Mouse (Mus musculus) cerebellum, adult (tissue): ENCODE data around the gene Gm27179.
"Not testable (repeated sequence)": the region's sequence is repeated elsewhere in the genome, so short reads cannot be mapped to it uniquely, and the experiment has no call there.

Source experiments
- ATAC-seq: cut with Nextera tagmentation; 2 replicates; pipeline ENCODE4 v1.9.2; 2017; ENCODE audit warnings: mild to moderate bottlenecking, moderate library complexity, mixed read lengths; ENCODE audit not compliant: insufficient number of reproducible peaks, low FRiP score, low TSS enrichment

Gene Gm27179

GRCm38 (mm10) chr14:69473941-69474646 lies 38.3 kb downstream of the Gm27179 start:
- not testable (repeated sequence) for ATAC-seq

- not testable (repeated sequence) for ATAC-seq
Measured at GRCm38 (mm10) chr14:69473322-69473721, 39.0 kb downstream of the Gm27179 start.

DNA sequence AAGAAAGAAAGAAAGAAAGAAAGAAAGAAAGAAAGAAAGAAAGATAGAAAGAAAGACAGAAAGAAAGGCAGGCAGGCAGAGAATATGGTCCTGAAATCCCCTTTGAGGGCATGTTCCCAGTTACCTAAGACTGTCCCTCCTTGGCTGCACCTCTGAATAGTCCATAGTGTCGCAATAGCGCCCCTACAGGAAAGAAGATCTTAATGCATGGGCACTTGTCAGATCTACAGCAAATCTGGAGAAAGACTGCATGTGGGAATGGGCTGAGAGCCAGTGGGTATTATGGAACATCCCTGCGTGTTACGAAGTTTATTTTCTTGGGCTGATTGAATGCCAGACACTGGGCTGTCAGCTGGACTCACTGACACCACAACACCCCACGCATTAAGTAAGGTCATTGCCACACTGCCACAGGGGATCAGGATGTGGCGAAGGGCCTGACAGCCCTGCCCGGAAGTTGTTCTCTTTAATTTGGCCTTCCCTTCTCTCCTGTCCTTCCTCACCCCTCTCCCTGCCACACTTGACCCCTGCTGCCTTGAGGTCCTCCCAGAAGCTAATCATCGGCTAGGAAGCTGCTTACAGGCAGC lies 42.1 kb downstream of the Gm27179 start:
- not testable (repeated sequence) for ATAC-seq

DNA sequence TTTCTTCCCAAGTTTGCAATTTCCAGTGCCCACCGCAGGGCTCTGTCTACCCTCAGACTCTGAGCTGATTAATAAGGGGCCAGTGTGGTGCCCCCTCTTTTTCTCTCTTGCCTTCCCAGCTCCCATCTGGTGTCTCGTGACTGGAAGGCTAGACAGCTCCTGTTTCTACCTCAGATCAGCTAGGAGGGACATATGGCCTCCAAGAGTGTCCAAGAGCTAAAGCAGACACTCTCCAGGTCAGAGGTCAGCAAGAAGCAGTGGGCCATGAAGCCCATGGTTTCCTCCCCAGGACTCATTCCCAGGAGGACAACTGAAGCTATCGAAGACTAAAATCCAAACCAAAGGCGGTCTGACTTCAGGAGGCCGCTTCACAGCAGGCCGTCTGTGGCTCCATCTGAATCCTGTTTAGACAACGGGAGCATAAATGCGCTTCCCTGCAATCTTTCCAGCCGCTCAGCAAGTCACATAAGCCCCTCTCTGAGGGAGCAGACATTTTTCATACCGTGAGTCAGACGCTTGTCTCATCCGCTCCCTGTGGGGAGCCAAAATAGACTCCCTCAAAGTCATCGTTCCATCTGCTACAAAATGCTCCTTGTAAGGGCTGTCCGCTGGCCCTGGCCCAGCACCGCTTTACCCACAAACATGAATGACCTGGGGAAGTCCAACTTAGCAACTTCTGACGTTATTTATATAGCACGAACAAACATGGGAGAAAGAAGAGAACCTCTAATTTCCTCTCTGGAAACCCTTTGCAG lies 44.6 kb downstream of the Gm27179 start:
- not testable (repeated sequence) for ATAC-seq

DNA sequence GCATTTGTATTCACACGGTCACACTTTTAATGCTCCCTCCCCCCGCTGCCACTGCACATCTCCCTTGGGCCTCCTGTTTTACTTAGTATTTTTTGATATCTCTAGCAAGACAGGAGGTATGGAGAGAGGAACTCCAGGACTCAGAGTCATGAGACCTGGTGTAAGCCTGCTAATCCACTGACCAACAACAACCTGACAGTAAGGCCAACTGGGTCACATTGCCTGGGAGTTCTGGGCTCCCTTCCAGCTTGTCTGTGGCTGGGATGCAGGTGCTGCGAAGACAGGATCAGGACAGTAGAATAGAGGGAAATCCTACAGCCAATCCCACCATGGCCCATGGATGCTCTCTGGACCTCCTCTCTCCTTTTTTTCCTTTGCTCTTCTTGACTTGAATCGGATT lies 47.9 kb downstream of the Gm27179 start:
- ATAC-seq, result 0 out of 2 replicates have a peak, but pooled peaks have one; percentile 81
